Mouse (Mus musculus): ENCODE results near the gene Wars.
A peak's percentile ranks its signal among the peaks of the same experiment; 100 is the strongest.
"Not testable (repeated sequence)": the region's sequence is repeated elsewhere in the genome, so short reads cannot be mapped to it uniquely, and the experiment has no call there.

Wars gene

DNA sequence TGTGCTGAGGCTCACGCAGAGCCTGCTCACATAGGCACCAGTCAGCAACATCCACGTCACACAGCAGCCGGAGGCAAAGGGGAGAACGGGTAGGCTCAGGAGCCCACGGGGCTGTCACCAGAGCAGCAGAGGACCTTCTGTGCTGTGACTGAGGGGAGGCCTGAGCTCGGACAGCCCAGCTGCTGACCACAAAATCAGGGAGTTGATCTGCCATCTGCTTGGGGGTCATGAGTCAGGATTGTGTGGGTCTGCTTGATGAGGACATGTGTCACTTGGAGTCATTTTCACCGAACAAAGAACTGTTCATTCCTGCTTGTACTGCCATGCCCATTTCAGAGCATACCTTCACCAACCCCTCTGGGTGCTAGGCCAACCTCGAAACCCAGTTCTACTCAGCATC lies 37.8 kb downstream of the Wars start:
- DNase-seq (ENCODE audit: low spot score), result no peak

- no peak for DNase-seq (ENCODE audit: low spot score)
Observed at GRCm38 (mm10) chr12:108855081-108855480, 38.9 kb downstream of the Wars start.

- no peak for DNase-seq (ENCODE audit: low spot score)
Observed at GRCm38 (mm10) chr12:108852822-108853221, 41.2 kb downstream of the Wars start.

- DNase-seq (ENCODE audit: low spot score), result no peak
Observed at GRCm38 (mm10) chr12:108850886-108851285, 43.1 kb downstream of the Wars start.

- DNase-seq (ENCODE audit: low spot score), result no peak
Observed at GRCm38 (mm10) chr12:108850129-108850528, 43.8 kb downstream of the Wars start.

- no peak for DNase-seq (ENCODE audit: low spot score)
Observed at GRCm38 (mm10) chr12:108849488-108850022, 44.4 kb downstream of the Wars start.

DNA sequence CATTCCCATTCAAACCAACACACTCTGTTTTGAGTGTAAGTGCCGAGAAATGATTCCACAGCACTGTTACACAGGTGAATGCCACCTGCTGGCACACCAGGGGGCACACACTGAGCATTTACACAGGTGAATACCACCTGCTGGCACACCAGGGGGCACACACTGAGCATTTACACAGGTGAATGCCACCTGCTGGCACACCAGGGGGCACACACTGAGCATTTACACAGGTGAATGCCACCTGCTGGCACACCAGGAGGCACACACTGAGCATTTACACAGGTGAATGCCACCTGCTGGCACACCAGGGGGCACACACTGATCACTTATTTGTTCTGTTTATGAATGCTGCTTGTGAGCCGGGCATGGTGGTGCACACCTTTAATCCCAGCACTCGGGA lies 45.9 kb downstream of the Wars start:
- DNase-seq (ENCODE audit: low spot score), result not testable (repeated sequence)

- DNase-seq (ENCODE audit: low spot score), result no peak
Observed at GRCm38 (mm10) chr12:108842663-108843062, 51.3 kb downstream of the Wars start.

- DNase-seq (ENCODE audit: low spot score), result no peak
Observed at GRCm38 (mm10) chr12:108841181-108841580, 52.8 kb downstream of the Wars start.

DNA sequence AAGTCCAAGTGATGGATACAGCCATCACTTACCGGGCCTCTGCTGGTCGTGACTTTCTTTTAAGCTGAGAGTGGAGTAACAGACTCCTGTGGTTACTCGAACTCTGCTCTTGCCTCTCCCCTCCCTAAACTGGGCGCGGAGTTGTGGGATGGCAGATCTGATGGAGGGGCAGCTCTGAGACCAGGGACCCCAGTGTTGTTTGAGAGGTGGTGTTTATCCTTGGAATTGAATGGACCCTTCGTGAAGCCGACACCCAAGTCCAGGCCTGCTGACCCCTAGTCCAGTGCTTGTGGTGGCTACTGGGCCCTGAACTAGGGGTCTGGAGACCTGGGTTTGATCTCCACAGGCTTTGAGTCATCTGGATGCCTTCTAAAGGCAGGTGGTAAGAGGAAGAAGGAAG lies 57.3 kb downstream of the Wars start:
- no peak for DNase-seq (ENCODE audit: low spot score)

DNA sequence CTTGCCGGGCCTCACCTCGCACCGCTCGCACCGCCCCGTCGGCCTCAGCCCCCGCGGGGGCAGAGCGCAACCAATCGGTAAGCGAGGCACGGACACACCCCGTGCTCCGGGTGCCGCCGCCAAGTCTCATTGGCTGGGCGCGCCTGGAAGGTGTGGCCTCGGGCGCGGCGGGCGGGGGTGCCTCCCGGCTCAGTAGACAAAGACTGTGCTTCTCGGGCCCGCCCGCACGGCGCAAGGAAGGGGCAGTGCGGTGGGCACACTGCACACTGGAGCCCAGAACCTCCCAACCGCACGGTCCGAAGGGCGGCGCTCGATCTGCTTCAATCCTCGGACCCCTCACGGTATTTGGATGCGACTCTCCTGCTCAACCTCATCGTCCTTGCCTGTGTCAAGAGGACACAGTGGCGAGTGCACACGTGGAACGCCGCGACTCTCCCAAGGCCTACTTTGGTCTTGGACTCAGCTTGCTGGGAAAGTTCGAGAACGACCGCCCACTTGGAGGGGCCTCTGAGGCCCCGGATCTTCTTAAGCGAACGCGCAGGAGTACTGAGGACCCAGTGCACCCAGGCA lies 58.0 kb downstream of the Wars start, which contains the start of the genes Slc25a29 and Slc25a47:
Slc25a29 (minus strand) TSS at position 44 of the 570 bp plus-strand sequence.
Slc25a47 (plus strand) TSS at position 207 of the 570 bp plus-strand sequence.
- peak; percentile 96 for DNase-seq (ENCODE audit: low spot score)

DNA sequence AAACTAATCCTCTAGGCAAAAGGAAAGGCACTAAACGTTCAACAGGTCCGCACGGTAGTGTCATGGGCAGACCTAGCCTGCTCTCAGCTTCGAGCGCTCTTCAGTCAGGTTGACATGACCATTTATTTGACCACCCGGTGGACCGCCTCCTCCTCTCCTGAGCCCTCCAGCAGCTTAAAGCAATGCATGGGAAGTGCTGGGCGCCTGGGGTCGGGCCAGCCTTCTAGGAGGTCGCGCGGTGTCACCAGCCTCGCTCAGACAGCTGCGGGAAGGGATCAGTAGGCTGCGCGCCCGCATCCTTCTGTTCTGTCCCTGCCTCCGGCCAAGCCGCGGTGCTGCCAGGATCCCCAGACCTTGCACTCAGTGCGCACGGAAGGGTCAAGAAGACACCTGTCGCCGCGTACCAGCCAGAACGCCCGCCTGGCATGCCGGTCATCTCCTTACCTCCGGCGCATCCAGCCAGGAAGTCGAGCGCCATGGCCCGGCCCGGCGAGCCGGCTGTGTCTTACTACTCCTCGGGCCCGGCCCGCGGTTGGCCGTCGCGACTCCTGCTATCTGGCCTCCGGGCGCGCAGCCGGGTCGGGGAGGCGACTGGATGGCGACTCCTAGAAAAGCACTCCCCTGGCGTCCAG lies 58.6 kb downstream of the Wars start:
- DNase-seq (ENCODE audit: low spot score), result no peak

GRCm38 (mm10) chr12:108834786-108835185 lies 59.2 kb downstream of the Wars start:
- DNase-seq (ENCODE audit: low spot score), result no peak

DNA sequence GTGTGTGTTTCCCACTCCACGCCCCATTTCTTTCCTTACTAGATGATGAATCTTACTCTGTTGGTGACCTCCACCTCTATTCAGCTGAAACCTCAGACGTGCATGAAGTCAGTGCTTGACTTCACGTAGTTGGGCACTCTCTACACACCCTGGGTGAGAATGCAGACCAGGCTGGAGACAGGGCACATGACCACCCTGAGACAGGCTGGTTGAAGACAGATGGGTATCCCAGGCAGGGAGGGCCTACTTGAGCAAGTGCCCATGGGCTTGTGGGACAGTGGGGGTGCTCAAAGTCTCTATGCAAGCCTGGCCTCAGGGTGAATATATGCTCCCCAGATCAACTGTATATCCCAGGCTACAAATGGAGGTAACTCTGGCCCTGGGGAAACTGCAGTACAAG lies 59.6 kb downstream of the Wars start:
- no peak for DNase-seq (ENCODE audit: low spot score)

GRCm38 (mm10) chr12:108833408-108833807 lies 60.6 kb downstream of the Wars start:
- DNase-seq (ENCODE audit: low spot score), result no peak

DNA sequence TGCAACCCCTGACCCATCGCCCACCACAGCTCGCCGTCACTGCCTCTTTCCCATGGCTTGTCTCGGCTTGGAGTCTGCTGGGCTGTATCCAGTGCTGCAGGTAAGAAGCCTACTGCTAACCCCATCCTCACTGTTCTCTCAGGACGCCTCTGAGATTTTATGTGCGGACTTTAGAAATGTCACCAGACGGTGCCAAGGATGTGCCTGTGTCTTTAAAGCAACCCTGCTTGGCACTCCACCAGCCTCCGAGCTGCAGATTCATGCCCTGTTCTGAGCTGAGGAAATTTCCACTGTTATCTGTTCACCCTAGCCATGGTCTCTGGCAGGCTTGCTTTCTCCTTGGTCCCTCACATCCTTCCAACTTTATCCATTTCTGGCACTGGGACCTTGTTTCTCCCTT lies 61.1 kb downstream of the Wars start:
- DNase-seq (ENCODE audit: low spot score), result no peak

DNA sequence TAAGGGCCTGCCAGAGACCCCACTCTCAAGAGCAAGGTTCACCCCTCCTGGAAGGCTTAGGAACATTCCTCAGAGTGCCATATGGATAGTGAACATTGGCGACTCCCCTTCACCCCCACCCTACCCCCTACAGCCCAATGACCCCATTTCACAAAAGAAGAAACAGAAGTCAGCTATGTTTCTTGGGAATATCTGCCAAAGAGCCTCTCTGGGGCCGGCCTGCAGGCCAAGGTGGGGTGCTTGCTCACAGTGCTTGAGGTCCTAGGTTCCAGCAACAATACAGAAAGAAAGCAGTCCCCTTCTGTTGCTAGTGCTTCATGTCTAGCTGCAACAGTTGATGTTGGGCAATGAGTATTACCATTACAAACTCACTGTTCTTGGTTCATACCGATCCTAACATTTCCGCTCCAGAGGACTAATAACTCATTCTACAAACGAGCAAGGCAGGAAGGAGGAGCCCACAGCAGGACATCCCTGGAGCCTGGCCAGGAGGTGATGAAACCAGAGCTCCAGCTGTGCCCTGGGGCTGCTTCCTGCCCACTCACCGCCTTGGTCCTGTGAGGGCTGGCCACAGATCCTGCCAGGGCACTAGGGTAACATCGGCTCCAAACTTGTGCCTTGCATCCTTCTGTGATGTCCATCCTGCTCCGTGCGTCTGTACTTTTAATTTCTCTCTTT lies 61.9 kb downstream of the Wars start:
- peak; percentile 53 for DNase-seq (ENCODE audit: low spot score)

GRCm38 (mm10) chr12:108830358-108830757 lies 63.6 kb downstream of the Wars start:
- no peak for DNase-seq (ENCODE audit: low spot score)

DNA sequence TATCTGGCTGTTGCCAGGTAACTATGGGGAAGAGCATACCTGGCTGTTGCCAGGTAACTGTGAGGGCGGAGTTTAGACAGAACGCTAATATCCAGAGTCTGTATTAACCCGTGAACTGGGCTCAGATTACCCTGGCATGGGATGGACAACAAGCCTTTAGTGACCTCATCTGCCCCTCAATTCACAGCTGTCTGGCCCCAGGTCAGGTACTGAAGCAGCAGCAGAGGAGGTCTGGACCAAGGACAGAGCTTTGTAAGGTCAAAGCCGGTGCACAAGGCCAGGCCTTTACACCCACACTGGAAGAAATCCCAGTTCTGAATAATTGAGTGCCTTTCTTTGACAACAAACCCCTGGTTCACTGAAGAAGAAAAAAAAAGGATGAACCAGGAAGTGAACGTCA lies 64.3 kb downstream of the Wars start:
- no peak for DNase-seq (ENCODE audit: low spot score)

GRCm38 (mm10) chr12:108827641-108828040 lies 66.3 kb downstream of the Wars start:
- DNase-seq (ENCODE audit: low spot score), result no peak

DNA sequence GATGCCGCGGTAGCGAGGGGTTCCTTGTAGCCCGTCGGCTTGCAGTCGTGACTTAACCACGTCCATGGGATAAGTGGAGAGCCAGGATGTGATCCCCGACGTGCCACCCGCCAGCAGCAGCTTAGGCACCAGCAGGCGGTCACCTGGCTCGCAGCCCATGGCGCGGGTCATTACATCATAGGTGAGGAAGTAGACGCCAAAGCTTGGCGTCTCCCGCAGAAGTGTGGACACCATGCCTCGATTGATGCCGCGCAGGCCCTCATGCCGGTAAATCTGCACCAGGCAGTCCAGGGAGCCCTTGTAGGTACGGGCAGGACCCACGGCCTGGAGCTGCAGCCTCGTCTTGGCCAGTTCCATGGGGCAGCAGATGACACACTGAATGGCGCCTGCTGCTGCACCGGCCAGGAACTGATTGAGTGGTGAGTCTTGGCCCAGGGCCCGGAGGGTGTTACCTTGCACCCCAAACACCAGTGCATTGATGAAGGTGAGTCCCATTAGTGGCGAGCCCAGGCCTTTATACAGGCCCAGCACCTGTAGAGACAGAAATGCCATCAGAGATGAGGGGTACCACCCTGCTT lies 66.9 kb downstream of the Wars start:
- DNase-seq (ENCODE audit: low spot score), result no peak

- no peak for DNase-seq (ENCODE audit: low spot score)
Observed at GRCm38 (mm10) chr12:108826282-108826957, 67.6 kb downstream of the Wars start.
